Mouse (Mus musculus) kidney, postnatal 10 days (tissue): Measurements from ENCODE around the gene Ugt1a9.
A peak's percentile ranks its signal among the peaks of the same experiment; 100 is the strongest.

Experiments
- DNase-seq: peaks from one replicate; pipeline ENCODE4 v3.0.0; 2021; ENCODE audit warnings: mixed read lengths

The Ugt1a9 gene

GRCm38 (mm10) chr1:88186325-88186935, 115.8 kb downstream of the Ugt1a9 start:
- DNase-seq: no peak

- DNase-seq: no peak
These were observed 121.5 kb downstream of the Ugt1a9 start for GRCm38 (mm10) chr1:88192136-88192535.

- peak; percentile 70 for DNase-seq
These were observed 125.1 kb downstream of the Ugt1a9 start for GRCm38 (mm10) chr1:88195687-88196086.

GRCm38 (mm10) chr1:88197443-88197842, 126.8 kb downstream of the Ugt1a9 start:
- DNase-seq: no peak

GRCm38 (mm10) chr1:88199996-88200395, 129.4 kb downstream of the Ugt1a9 start:
- DNase-seq: no peak

- DNase-seq: peak; percentile 36
These were observed 129.9 kb downstream of the Ugt1a9 start, which contains the start of gene Ugt1a2 for GRCm38 (mm10) chr1:88200456-88200855. Gene Ugt1a2, plus strand, starts transcription at chr1:88200601.

GRCm38 (mm10) chr1:88205294-88205922, 134.8 kb downstream of the Ugt1a9 start, which contains the start of gene Dnajb3:
Gene Dnajb3, minus strand, starts transcription at chr1:88205782.
- peak; percentile 88 for DNase-seq

- no peak for DNase-seq
These were observed 136.4 kb downstream of the Ugt1a9 start for GRCm38 (mm10) chr1:88206843-88207479.

GRCm38 (mm10) chr1:88211812-88212211, 141.2 kb downstream of the Ugt1a9 start, which contains the start of gene Ugt1a1:
Gene Ugt1a1, plus strand, starts transcription at chr1:88211959.
- no peak for DNase-seq

- DNase-seq: no peak
These were observed 141.9 kb downstream of the Ugt1a9 start for GRCm38 (mm10) chr1:88212341-88213045.

- DNase-seq: no peak
These were observed 142.5 kb downstream of the Ugt1a9 start for GRCm38 (mm10) chr1:88213061-88213460.

GRCm38 (mm10) chr1:88213766-88214461, 143.3 kb downstream of the Ugt1a9 start:
- peak; percentile 15 for DNase-seq

- DNase-seq: no peak
These were observed 143.9 kb downstream of the Ugt1a9 start for GRCm38 (mm10) chr1:88214462-88214952.

GRCm38 (mm10) chr1:88215466-88216380, 145.1 kb downstream of the Ugt1a9 start:
- no peak for DNase-seq

GRCm38 (mm10) chr1:88216551-88216950, 146.0 kb downstream of the Ugt1a9 start:
- no peak for DNase-seq

- DNase-seq: peak; percentile 32
These were observed 146.5 kb downstream of the Ugt1a9 start for GRCm38 (mm10) chr1:88217144-88217543.

- DNase-seq: no peak
These were observed 147.0 kb downstream of the Ugt1a9 start for GRCm38 (mm10) chr1:88217576-88217975.

- DNase-seq: peak; percentile 19
These were observed 147.5 kb downstream of the Ugt1a9 start for GRCm38 (mm10) chr1:88218051-88218450.

GRCm38 (mm10) chr1:88218591-88218990, 148.0 kb downstream of the Ugt1a9 start:
- DNase-seq: no peak

- DNase-seq: no peak
These were observed 148.5 kb downstream of the Ugt1a9 start for GRCm38 (mm10) chr1:88219054-88219453.

- DNase-seq: no peak
These were observed 149.7 kb downstream of the Ugt1a9 start for GRCm38 (mm10) chr1:88220336-88220735.
